Mouse (Mus musculus) intestine, postnatal 0 days (tissue): Measurements from ENCODE around the gene Sdr9c7. TPM values are rescaled to one million over a fixed set of nuclear protein-coding genes. Genes with fewer than 3 reads are reported as not detected.
A peak's percentile ranks its signal among the peaks of the same experiment; 100 is the strongest.
"Not testable (repeated sequence)": the region's sequence is repeated elsewhere in the genome, so short reads cannot be mapped to it uniquely, and the experiment has no call there.

Experiments
- ATAC-seq: fragments of 200-750 bp; cut with Nextera tagmentation; 2 replicates; pipeline ENCODE4 v1.8.0; 2017; ENCODE audit warnings: mild to moderate bottlenecking, moderate TSS enrichment, moderate library complexity
- H3K27ac ChIP-seq: fragments of 300-500 bp; sonication (generic); 2 replicates; pipeline ENCODE4 v1.5.1; 2014; ENCODE audit warnings: mild to moderate bottlenecking, low read depth, low read length, moderate library complexity
- H3K27me3 ChIP-seq: fragments of 300-500 bp; sonication (generic); replicated peaks from 2 replicates; pipeline ENCODE4 v1.6.1; 2014; ENCODE audit warnings: low read length, mixed read lengths; ENCODE audit not compliant: control insufficient read depth, insufficient read depth
- H3K36me3 ChIP-seq: fragments of 300-500 bp; sonication (generic); 2 replicates; pipeline ENCODE4 v1.6.1; 2014; ENCODE audit warnings: mild to moderate bottlenecking, moderate library complexity; ENCODE audit not compliant: control insufficient read depth, insufficient read depth
- H3K4me1 ChIP-seq: fragments of 300-500 bp; sonication (generic); replicated peaks from 2 replicates; pipeline ENCODE4 v1.6.1; 2014; ENCODE audit warnings: antibody characterized with exemption, low read length, mixed read lengths; ENCODE audit not compliant: control insufficient read depth, insufficient read depth
- H3K4me2 ChIP-seq: fragments of 300-500 bp; sonication (generic); replicated peaks from 2 replicates; pipeline ENCODE4 v1.6.1; 2014; ENCODE audit warnings: low read depth, mild to moderate bottlenecking, moderate library complexity
- H3K4me3 ChIP-seq: fragments of 300-500 bp; sonication (generic); 2 replicates; pipeline ENCODE4 v1.5.1; 2014; ENCODE audit warnings: low read depth, low read length
- H3K9ac ChIP-seq: fragments of 300-500 bp; sonication (generic); 2 replicates; pipeline ENCODE4 v1.6.1; 2014; ENCODE audit warnings: mild to moderate bottlenecking, low read depth, low read length
- H3K9me3 ChIP-seq: fragments of 300-500 bp; sonication (generic); 2 replicates; pipeline ENCODE4 v1.6.1; 2016; ENCODE audit warnings: mixed run types; ENCODE audit not compliant: control insufficient read depth
- CTCF ChIP-seq: sonication (generic); IDR thresholded peaks from 2 replicates; pipeline ENCODE4 v1.5.1; 2016; ENCODE audit warnings: low read depth, mild to moderate bottlenecking, control low read depth, antibody characterized with exemption, moderate library complexity
- WGBS: fragments of 180-500 bp; shearing (Covaris S2); extraction: QIAGEN DNeasy Blood & Tissue Kit; methylation state at CpG from one replicate; pipeline ENCODE4 v1.1.7; 2014; 5-methylcytosine and 5-hydroxymethylcytosine counted together
- polyA plus RNA-seq: library from polyadenylated mRNA; unstranded; fragments of >200 nt; fragmentation: Nextera tagmentation; extraction: Ambion mirVana; gene quantifications from 2 replicates; pipeline ENCODE4 v1.2.1, GENCODE M21; 2015

Sdr9c7 gene
- polyA plus RNA-seq, 1 experiment from 2014 or later: 0.09 TPM

DNA sequence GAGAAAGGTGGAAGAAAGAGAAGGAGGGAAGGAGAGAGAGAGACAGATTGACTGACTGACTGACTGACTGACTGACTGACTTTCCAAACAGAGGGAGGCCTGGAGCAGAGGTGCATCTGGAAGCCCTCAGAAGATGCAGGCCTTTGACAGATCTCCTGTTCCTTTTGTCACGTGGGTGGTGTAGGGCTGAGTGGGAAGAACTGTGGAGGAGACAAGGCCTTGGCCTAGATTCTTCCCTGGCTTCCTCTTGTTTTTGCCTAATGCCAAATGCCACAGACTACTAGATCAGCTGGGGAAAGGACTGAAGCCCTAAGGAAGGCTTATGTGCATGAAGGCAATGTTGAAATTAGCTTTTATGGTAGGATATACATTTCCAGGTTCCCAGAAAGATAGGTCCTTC lies 4.8 kb downstream of the Sdr9c7 start:
- no peak overlapping the region for H3K4me3 ChIP-seq
- no peak for ATAC-seq
- no peak overlapping the region for H3K27ac ChIP-seq
- TF ChIP-seq CTCF: no peak
- no peaks in the 10 kb centered on the region for H3K9me3 ChIP-seq
- H3K27me3 ChIP-seq: no peaks in the 10 kb centered on the region
- H3K4me1 ChIP-seq: peaks cover 8% of the 10 kb centered on the region; the same call in 1 of the 2 replicates
- H3K36me3 ChIP-seq: no peaks in the 10 kb centered on the region
- H3K4me2 ChIP-seq: no peak overlapping the region
- H3K9ac ChIP-seq: no peak overlapping the region
- WGBS: 52% methylated on average over 1 of the region's 1 CpGs

DNA sequence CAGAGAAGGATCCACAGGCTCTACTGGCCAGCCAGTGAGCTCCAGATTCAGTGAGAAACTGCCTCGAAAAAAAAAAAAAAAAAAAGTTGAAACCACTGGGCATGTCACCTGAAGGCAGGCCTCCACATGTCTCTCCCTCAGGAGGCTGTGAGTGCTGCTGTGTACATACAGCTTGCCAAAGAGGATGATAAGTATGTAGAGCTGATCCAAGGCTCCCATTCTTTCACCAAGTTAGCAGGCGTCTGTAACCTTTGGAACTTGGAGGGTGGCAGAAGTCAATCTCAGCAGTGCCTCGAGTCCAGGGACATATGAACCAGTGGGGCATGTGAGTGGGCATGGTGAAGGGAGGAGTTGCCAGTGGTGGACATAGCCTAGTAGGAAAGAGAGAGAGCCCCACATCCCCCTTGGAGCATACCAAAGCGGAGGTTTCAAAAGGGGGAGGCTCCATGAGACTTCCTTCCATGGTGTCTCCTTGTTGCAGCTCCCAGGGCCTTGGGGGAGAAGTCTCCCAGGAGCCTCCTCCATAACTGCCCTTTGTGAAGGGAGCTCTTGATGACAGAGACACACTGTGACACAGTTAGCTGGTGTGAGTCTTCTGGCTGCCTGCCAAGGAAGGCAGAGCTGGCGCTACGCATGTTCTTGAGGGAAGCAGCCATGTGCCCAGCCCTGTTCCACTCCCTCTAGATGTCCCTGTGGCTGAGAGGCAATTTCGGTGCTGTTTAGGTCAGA lies 6.6 kb downstream of the Sdr9c7 start:
- TF ChIP-seq CTCF: no peak
- ATAC-seq: peak; percentile 82
- WGBS: 41% methylated on average over 7 of the region's 7 CpGs

DNA sequence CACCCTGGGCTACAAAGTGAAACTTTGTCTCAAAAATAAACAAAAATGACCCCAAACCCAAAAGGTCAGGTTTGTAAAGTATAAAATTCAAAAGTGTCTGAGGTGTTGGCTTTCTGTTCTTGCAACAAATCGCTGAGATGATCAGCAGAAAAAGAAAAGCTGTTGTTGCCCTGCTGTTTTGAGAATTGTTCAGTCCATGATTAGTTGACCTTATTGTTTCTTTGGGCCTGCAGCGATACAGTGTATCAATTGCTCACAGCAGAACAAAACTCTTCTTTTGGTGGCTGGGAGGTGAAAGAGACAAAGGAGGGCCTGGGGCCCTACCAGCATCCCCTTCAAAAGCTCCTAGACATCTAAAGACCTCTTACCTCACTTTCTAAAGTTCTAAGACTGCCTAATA lies 7.8 kb downstream of the Sdr9c7 start:
- H3K4me3 ChIP-seq: no peak overlapping the region
- ATAC-seq: no peak
- no peaks in the 10 kb centered on the region; the same call in 1 of the 2 replicates for H3K4me1 ChIP-seq
- no peak overlapping the region for H3K9ac ChIP-seq
- 92% methylated on average over 2 of the region's 2 CpGs for WGBS
- H3K4me2 ChIP-seq: no peak overlapping the region
- no peak overlapping the region for H3K27ac ChIP-seq
- no peak for TF ChIP-seq CTCF
- no peaks in the 10 kb centered on the region for H3K36me3 ChIP-seq
- no peaks in the 10 kb centered on the region for H3K9me3 ChIP-seq
- H3K27me3 ChIP-seq: no peaks in the 10 kb centered on the region

More for the DNA sequence above, 6.6 kb downstream of the Sdr9c7 start:
- Histone ChIP-seq H3K9me3 (no peaks in the 10 kb centered on the region), H3K4me1 (peaks cover 5% of the 10 kb centered on the region; the same call in 1 of the 2 replicates), H3K36me3 (no peaks in the 10 kb centered on the region), H3K9ac (no peak overlapping the region), H3K27me3 (no peaks in the 10 kb centered on the region), H3K27ac (no peak overlapping the region), H3K4me2 (no peak overlapping the region), H3K4me3 (no peak overlapping the region)

DNA sequence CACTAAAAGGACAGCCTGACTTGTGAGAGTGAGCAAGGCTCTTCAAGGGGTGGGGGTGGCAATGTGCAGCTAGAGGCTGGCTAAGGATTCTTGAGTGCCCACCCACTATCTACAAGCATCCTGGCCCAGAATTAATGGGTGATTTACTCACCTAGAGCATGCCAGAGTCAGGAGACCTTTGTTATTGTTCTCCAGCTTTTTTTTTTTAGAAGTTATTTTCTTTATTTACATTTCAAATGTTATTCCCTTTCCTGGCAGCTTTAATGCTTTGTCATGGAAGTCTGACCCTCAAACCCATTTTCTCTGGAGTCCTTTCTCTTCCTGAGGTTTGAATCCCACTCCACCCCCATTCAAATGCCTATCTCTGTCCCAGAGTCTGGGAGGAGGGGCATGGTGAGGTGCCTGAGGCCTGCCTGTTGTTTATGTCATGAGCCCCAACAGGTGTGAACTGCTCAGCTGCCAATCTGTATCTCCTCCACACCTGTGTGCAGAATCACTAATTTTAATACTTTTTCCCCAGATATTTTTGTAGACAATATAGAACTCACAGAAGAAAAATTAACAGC lies 9.2 kb downstream of the Sdr9c7 start:
- Histone ChIP-seq H3K4me3 (no peak overlapping the region), H3K36me3 (no peaks in the 10 kb centered on the region), H3K4me2 (no peak overlapping the region), H3K27ac (no peak overlapping the region), H3K9ac (no peak overlapping the region), H3K9me3 (no peaks in the 10 kb centered on the region), H3K27me3 (no peaks in the 10 kb centered on the region), H3K4me1 (no peaks in the 10 kb centered on the region)
- no peak for ATAC-seq
- no peak for TF ChIP-seq CTCF

- no peak for ATAC-seq
- 88% methylated on average over 1 of the region's 1 CpGs for WGBS
- Histone ChIP-seq H3K4me1 (no peaks in the 10 kb centered on the region), H3K9me3 (no peaks in the 10 kb centered on the region), H3K27me3 (no peaks in the 10 kb centered on the region), H3K36me3 (no peaks in the 10 kb centered on the region), H3K9ac (no peak overlapping the region), H3K4me2 (no peak overlapping the region), H3K4me3 (no peak overlapping the region), H3K27ac (no peak overlapping the region)
- no peak for TF ChIP-seq CTCF
Observed at GRCm38 (mm10) chr10:127915578-127915977, 17.3 kb downstream of the Sdr9c7 start.

- not testable (repeated sequence) for H3K36me3 ChIP-seq, ATAC-seq, H3K27me3 ChIP-seq, H3K4me2 ChIP-seq, H3K9me3 ChIP-seq, H3K27ac ChIP-seq, H3K4me3 ChIP-seq, H3K9ac ChIP-seq, H3K4me1 ChIP-seq
- WGBS: 88% methylated on average over 3 of the region's 3 CpGs
Observed at GRCm38 (mm10) chr10:127917183-127917582, 18.9 kb downstream of the Sdr9c7 start.
